Mouse (Mus musculus) adrenal gland, postnatal 4 days (tissue): Measurements from ENCODE around the gene A230072I06Rik. TPM values are rescaled to one million over a fixed set of nuclear protein-coding genes. Genes with fewer than 3 reads are reported as not detected.

Experiments
- DNase-seq, 2 experiments: peaks; one replicate each; pipeline ENCODE4 v3.0.0; 2021 to 2022; ENCODE audit warnings: low spot score in 2 of 2, mixed read lengths in 2 of 2
- total RNA-seq, 2 experiments: library from RNA; stranded (reverse); gene quantifications; 2 replicates each; pipeline ENCODE4 v1.2.3; 2021

Gene A230072I06Rik
- total RNA-seq, 2 experiments from 2014 or later = not detected

GRCm38 (mm10) chr8:12322071-12322470 lies 43.5 kb downstream of the A230072I06Rik start:
- no peak for DNase-seq

DNA sequence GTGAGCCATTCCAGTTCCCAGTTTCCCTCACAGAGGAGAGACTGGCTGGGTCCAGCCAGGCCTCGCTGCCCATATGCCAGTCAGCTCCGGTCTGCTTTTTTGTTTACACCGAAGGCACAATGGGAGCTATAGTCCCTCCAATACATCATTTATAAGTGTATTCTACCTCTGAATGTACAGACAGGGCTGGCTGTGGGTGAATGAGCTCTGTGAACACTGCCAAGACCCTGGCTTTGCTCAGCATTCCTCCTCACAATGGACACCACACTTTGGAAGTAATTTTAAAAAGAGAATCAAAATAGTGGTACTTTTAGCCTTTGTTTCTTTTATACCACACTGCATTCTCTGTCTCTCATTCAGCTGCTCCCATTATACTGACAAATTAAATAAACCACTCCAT lies 44.6 kb downstream of the A230072I06Rik start:
- no peak for DNase-seq

- no peak for DNase-seq
Observed at GRCm38 (mm10) chr8:12324561-12324960, 45.9 kb downstream of the A230072I06Rik start.

DNA sequence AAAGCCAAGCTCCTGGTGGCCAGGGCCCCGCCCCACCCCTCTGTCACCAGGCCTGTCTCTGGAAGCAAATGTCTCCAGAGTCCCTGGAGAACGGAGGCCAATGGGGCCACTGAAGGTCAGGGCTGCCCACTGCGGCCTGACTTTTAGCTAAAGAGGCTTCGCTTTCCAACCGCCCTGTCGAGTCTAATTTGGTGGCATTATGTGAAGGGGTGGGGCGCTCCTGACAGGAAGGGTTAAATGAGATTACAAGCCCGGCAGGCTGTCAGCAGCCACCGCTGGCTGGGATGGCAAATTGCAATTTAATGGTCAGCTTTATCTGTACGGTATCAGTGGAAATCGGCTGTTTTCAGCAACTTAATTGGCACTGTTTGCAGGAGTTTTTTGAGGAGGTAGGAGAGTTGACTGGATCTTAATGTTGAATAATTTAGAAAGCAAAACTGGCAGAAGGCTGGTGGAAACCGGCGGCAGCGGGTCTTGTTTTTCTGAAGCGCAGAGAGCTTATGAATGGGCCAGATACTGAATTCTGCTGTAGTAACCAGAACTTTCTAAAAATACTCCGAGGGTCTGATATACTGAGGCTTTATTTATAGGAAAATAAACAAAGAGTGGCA lies 46.5 kb downstream of the A230072I06Rik start:
- no peak for DNase-seq

DNA sequence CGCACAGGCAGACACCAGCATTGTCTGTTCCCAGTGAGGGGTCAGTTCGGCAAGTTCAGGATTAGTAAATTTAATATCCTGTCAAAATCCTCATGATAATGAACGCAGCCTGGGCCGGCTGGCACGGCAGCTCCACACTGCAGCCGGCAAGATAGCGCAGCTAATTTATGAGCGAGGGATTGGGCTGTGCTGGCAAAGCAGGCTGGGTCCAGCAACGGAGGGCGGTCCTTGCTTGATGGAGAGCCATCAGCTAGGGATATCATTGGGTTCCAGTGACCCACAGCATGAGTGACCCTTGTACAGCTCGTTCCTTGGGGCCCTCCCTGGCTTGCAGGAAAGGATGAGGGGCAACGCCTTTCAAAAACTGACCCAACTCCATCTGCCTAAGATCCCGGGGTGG lies 48.6 kb downstream of the A230072I06Rik start:
- DNase-seq = no peak

DNA sequence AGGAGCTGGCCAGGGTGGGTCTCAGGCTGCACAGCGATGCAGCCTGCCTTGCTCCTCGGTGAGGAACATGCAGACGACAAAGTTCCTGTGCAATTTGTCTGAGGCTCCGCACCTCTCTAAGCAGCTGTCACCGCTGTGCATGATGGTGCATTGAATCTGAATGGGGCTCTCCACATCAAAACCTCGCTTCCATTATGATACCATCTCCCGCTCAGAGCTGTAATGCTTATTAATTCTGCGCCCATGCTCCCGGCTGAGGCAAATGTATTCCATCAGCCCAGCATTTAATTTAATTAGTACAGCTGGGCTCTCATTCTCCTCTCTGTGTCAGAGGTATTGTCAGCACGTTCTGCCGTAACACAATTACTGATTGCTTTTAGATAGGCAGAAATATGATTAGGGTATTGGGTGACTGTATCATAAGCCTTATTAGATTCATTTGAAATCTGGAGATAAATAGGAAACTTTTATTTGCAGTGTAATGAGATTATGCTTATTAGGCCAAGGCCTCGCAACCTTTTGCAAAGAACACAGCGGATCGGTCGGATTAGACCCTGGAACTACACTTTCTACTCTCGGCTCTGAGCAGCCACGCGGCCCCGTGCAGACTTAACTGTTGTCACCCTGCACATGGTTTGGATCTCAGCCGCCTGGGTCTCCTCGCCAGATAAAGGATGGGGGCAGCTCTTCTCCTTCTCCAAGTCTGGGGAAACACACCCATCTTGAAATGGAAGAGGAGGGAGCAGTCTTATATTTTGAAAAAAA lies 49.3 kb downstream of the A230072I06Rik start:
- DNase-seq = no peak

GRCm38 (mm10) chr8:12328476-12328875 lies 49.9 kb downstream of the A230072I06Rik start:
- DNase-seq = no peak

- DNase-seq = no peak
Observed at GRCm38 (mm10) chr8:12330066-12330465, 51.4 kb downstream of the A230072I06Rik start.

Other genes with a start within 250 kb of the A230072I06Rik start
- under 1 TPM; 0.06 to 0.25 TPM for gene Sox1, start 116.5 kb downstream of the A230072I06Rik start, total RNA-seq